In genomic region chr8:104826912-104827311, GRCm38 (mm10) we compare ENCODE assay signal across 29 mouse cellular contexts. TPM values are rescaled to one million over a fixed set of nuclear protein-coding genes. Genes with fewer than 3 reads are reported as not detected.
A peak's percentile ranks its signal among the peaks of the same experiment; 100 is the strongest.
DNase-seq lines count a peak whose midpoint lies in the region; ATAC-seq and TF ChIP-seq lines count a peak whose summit lies in the region.
"Had no signal": no experiment of that assay in that cellular context is flagged by ENCODE, and none has a peak within 500 bp of the region (broad histone marks: within the 10 kb centered on the region; RNA-seq: fewer than 3 reads in every experiment).

No protein-coding gene starts in this region.

- no peak for TF ChIP-seq CTCF in kidney, adult 2 months (conservative IDR thresholded peaks at IDR 0.05; ENCODE audit: insufficient read depth, insufficient read length, low read depth, low read length)
- no peak for TF ChIP-seq CTCF in lung, embryonic 14.5 days (IDR thresholded peaks at IDR 0.05; ENCODE audit: low read depth)
- no peak for TF ChIP-seq CTCF in midbrain, postnatal 0 days (IDR thresholded peaks at IDR 0.05)

- H3K9ac ChIP-seq in lung, embryonic 14.5 days, result no peak overlapping the region
- H3K9ac ChIP-seq in midbrain, postnatal 0 days (replicated peaks; ENCODE audit: low read length, poor library complexity, severe bottlenecking), result no peak overlapping the region
- H3K9ac ChIP-seq: heart, embryonic 13.5 days; hindbrain, embryonic 13.5 days; kidney, embryonic 15.5 days; liver, postnatal 0 days; midbrain, embryonic 15.5 days had no signal

- H3K4me2 ChIP-seq in lung, embryonic 14.5 days, result no peak overlapping the region
- no peak overlapping the region for H3K4me2 ChIP-seq in midbrain, postnatal 0 days (ENCODE audit: low read depth, low read length, poor library complexity, severe bottlenecking)
- H3K4me2 ChIP-seq: heart, embryonic 13.5 days; hindbrain, embryonic 13.5 days; kidney, embryonic 15.5 days; midbrain, embryonic 15.5 days had no signal

- H3K9me3 ChIP-seq in lung, embryonic 14.5 days (ENCODE audit: low read depth, low read length), result no peaks in the 10 kb centered on the region
- no peaks in the 10 kb centered on the region for H3K9me3 ChIP-seq in midbrain, postnatal 0 days (ENCODE audit: low read length)
- H3K9me3 ChIP-seq: forebrain, embryonic 10.5 days; heart, embryonic 13.5 days; hindbrain, embryonic 13.5 days; kidney, embryonic 15.5 days; midbrain, embryonic 15.5 days had no signal

- ATAC-seq in lung, embryonic 14.5 days (ENCODE audit: insufficient read depth), result no peak
- no peak for ATAC-seq in midbrain, postnatal 0 days (ENCODE audit: low FRiP score)
- ATAC-seq: CD4-positive, CD25-positive, alpha-beta regulatory T cell, adult 4 months; forebrain, embryonic 16.5 days; liver, postnatal 0 days; midbrain, embryonic 15.5 days had no signal

- 70% methylated on average over 1 of the region's 1 CpGs for WGBS in kidney, adult 2 months
- WGBS in lung, embryonic 14.5 days, result 62% methylated on average over 1 of the region's 1 CpGs
- WGBS in midbrain, postnatal 0 days, result 70% methylated on average over 1 of the region's 1 CpGs

- peaks cover 9% of the 10 kb centered on the region for H3K4me1 ChIP-seq in kidney, adult 2 months (ENCODE audit: control insufficient read depth, insufficient read depth, low read length)
- H3K4me1 ChIP-seq in lung, embryonic 14.5 days (ENCODE audit: insufficient read depth), result no peaks in the 10 kb centered on the region
- no peaks in the 10 kb centered on the region for H3K4me1 ChIP-seq in midbrain, postnatal 0 days (ENCODE audit: insufficient read depth, low read length)
- H3K4me1 ChIP-seq: forebrain, embryonic 10.5 days; heart, embryonic 13.5 days; hindbrain, embryonic 13.5 days; kidney, embryonic 15.5 days; midbrain, embryonic 15.5 days had no signal

- H3K27me3 ChIP-seq in kidney, adult 2 months (replicated peaks; ENCODE audit: control insufficient read depth, insufficient read depth, low read length), result no peaks in the 10 kb centered on the region
- H3K27me3 ChIP-seq in lung, embryonic 14.5 days (ENCODE audit: insufficient read depth, low read length), result no peaks in the 10 kb centered on the region
- no peaks in the 10 kb centered on the region for H3K27me3 ChIP-seq in midbrain, postnatal 0 days (ENCODE audit: insufficient read depth, low read length)
- H3K27me3 ChIP-seq: heart, embryonic 13.5 days; hindbrain, embryonic 13.5 days; kidney, embryonic 15.5 days; midbrain, embryonic 15.5 days had no signal

- TF ChIP-seq POLR2A in kidney, adult 2 months (IDR thresholded peaks at IDR 0.05; ENCODE audit: low read depth, low read length), result no peak

- no peak overlapping the region for H3K4me3 ChIP-seq in kidney, adult 2 months (ENCODE audit: insufficient read depth, low read depth, low read length)
- no peak overlapping the region for H3K4me3 ChIP-seq in lung, embryonic 14.5 days (ENCODE audit: low read depth, low read length)
- no peak overlapping the region for H3K4me3 ChIP-seq in midbrain, postnatal 0 days (ENCODE audit: low read depth, low read length)
- H3K4me3 ChIP-seq: forebrain, embryonic 10.5 days; heart, embryonic 13.5 days; hindbrain, embryonic 13.5 days; kidney, embryonic 15.5 days; midbrain, embryonic 15.5 days had no signal

- no peaks in the 10 kb centered on the region for H3K36me3 ChIP-seq in kidney, adult 2 months (ENCODE audit: control insufficient read depth, insufficient read depth, low read length)
- no peaks in the 10 kb centered on the region for H3K36me3 ChIP-seq in lung, embryonic 14.5 days (ENCODE audit: insufficient read depth)
- H3K36me3 ChIP-seq in midbrain, postnatal 0 days (ENCODE audit: insufficient read depth, low read length), result no peaks in the 10 kb centered on the region
- H3K36me3 ChIP-seq: forebrain, embryonic 10.5 days; heart, embryonic 13.5 days; hindbrain, embryonic 13.5 days; kidney, embryonic 15.5 days; midbrain, embryonic 15.5 days had no signal

- peak; percentile 5 for DNase-seq in adrenal gland, adult 2 months
- no peak for DNase-seq in adrenal gland, postnatal 4 days (ENCODE audit: low spot score in 2 of 2)
- peak; percentile 35 for DNase-seq in kidney, adult 2 months
- DNase-seq in kidney, postnatal 25 days, result no peak
- DNase-seq in lung, embryonic 14.5 days, result peak; percentile 1
- DNase-seq in lung, postnatal 4 days, result no peak
- peak; percentile 33 for DNase-seq in lung, postnatal 36 days
- DNase-seq in midbrain, postnatal 0 days (ENCODE audit: low spot score), result no peak
- DNase-seq: cerebellum, adult 11-12 months; cerebellum, postnatal 10 days; heart, postnatal 14 days; left cerebral cortex, postnatal 4 days; liver; liver, postnatal 0 days; thymus, adult 18-20 months; thymus, postnatal 36 days had no signal

- no peak overlapping the region for H3K27ac ChIP-seq in kidney, adult 2 months (ENCODE audit: insufficient read depth, low read depth, low read length)
- no peak overlapping the region for H3K27ac ChIP-seq in lung, embryonic 14.5 days (ENCODE audit: low read depth)
- H3K27ac ChIP-seq in midbrain, postnatal 0 days (ENCODE audit: low read depth, low read length), result no peak overlapping the region
- H3K27ac ChIP-seq: forebrain, embryonic 10.5 days; heart, embryonic 13.5 days; hindbrain, embryonic 13.5 days; kidney, embryonic 15.5 days; midbrain, embryonic 15.5 days had no signal

RNA-seq across cellular contexts. Expression of gene Ces2b, which starts 4.5 kb away (rescaled TPM):
- under 1 TPM; 0.17 TPM for total RNA-seq in adrenal gland, adult 2 months (2021)
- not detected in 2 replicates for polyA plus RNA-seq in adrenal gland, adult 2 months (2012; rRNA removed)
- 1 to 10 TPM; 2.8 to 8.4 TPM for total RNA-seq in adrenal gland, postnatal 4 days (2021)
- 5.4 and 7.8 TPM in 2 replicates for polyA plus RNA-seq in kidney, adult 2 months (2012; rRNA removed)
- polyA plus RNA-seq in lung, embryonic 14.5 days (2014; fragmentation: Nextera tagmentation; extraction: Ambion mirVana), result 0.58 and 0.84 TPM in 2 replicates
- total RNA-seq in midbrain, postnatal 0 days (2014; rRNA removed), result 0.49 TPM in 1 of 2 replicates, not detected in the other
- polyA plus RNA-seq in midbrain, postnatal 0 days (2015; fragmentation: Nextera tagmentation; extraction: Ambion mirVana), result 0.11 and 0.17 TPM in 2 replicates
- total RNA-seq: layer of hippocampus, adult 18-20 months had no signal
- polyA plus RNA-seq: CD4-positive, CD25-positive, alpha-beta regulatory T cell, adult 4 months had no signal

RNA-seq across cellular contexts. Expression of gene Ces2c, which starts 20.0 kb away (rescaled TPM):
- total RNA-seq in adrenal gland, adult 2 months (2021), result not detected
- polyA plus RNA-seq in adrenal gland, adult 2 months (2012; rRNA removed), result 0.04 TPM in 1 of 2 replicates, not detected in the other
- total RNA-seq in adrenal gland, postnatal 4 days (2021), result under 1 TPM in 1 of 2 experiments, not detected in 1; 0.34 TPM
- 83.0 and 92.6 TPM in 2 replicates for polyA plus RNA-seq in kidney, adult 2 months (2012; rRNA removed)
- polyA plus RNA-seq in lung, embryonic 14.5 days (2014; fragmentation: Nextera tagmentation; extraction: Ambion mirVana), result not detected in 2 replicates
- not detected in 2 replicates for total RNA-seq in midbrain, postnatal 0 days (2014; rRNA removed)
- not detected in 2 replicates for polyA plus RNA-seq in midbrain, postnatal 0 days (2015; fragmentation: Nextera tagmentation; extraction: Ambion mirVana)
- total RNA-seq: adrenal gland, adult 18-20 months; heart, postnatal 14 days; layer of hippocampus, adult 18-20 months; layer of hippocampus, postnatal 14 days; left cerebral cortex, adult 8-10 months; left cerebral cortex, postnatal 4 days had no signal
- polyA plus RNA-seq: embryonic facial prominence, embryonic 11.5 days; forebrain, embryonic 10.5 days; forebrain, embryonic 16.5 days; heart, embryonic 13.5 days; hindbrain, embryonic 13.5 days; midbrain, embryonic 15.5 days; neural tube, embryonic 14.5 days had no signal

Comparison
In these comparisons a context has a peak if more than half of its experiments do, and no peak if none do; other contexts are left out.
1. DNase-seq: peak in adrenal gland, adult 2 months (single experiment), kidney, adult 2 months (single experiment), lung, embryonic 14.5 days (single experiment) and lung, postnatal 36 days (single experiment); none in adrenal gland, postnatal 4 days (0 of 2), kidney, postnatal 25 days (0 of 2), lung, postnatal 4 days (0 of 2) and midbrain, postnatal 0 days (single experiment).
2. RNA of gene Ces2c, which starts 20.0 kb away (polyA plus RNA-seq): 83.0 to 92.6 TPM in kidney, adult 2 months; not detected in lung, embryonic 14.5 days, 0.04 TPM in adrenal gland, adult 2 months and not detected in midbrain, postnatal 0 days; every median in the first group is over 10 times any median in the second.